Mouse (Mus musculus): Measurements from ENCODE around the gene Cbln1.

DNA sequence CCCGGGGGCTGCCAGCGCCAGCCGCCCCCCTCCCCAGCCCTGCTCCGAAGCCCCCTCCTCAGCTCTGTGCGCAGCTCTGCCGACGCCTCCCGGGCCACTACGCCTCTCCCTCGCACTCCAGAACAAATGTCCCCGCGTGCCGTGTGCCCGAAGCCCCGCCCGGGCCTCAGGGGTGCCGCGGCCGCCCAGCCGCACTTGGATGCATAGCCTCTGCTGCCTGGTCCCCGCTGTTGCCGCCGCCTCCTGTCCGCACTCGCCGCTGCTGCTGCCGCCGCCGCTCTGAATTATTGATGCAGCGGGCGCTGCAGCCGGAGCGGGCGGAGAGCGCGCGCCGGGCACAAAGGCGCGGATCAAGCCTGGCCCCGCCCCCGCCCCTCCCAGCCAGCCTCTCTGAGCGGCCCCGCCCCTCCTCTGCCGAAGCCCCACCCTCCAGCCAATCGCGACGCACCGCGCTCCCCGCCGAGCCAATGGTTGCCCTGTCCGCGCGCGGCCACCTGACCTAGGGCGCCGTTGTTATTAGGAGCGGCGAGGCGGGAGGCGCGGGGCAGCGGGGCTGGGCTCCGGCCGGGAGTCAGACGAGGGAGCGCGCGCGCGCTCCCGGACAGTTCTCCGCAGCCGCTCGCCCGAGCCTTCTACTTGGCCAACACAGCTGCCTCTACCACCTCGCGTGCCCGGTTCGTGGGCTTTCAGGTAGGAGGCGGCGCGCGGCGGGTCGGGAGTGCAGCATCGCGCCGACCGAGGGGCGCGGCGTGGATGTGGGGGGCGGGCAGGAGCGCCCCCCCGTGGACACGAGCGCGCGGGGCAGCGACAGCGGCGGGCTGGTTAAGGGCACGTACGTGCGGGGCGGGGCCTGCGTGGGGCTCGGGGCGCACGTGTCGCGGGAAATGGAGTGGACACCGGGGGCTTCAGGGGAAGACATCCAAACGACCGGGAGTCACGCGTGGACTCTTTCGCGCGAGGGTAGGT is at the start of gene Cbln1:
- no peak for TF ChIP-seq GATA1 (IDR thresholded peaks at IDR 0.05; ENCODE audit: borderline replicate concordance, low read length)
- no peak for TF ChIP-seq FLI1 (IDR thresholded peaks at IDR 0.05; ENCODE audit: low read length)
